Mouse (Mus musculus) embryonic facial prominence, embryonic 14.5 days (tissue): ENCODE measurements around the gene Camk1d. TPM values are rescaled to one million over a fixed set of nuclear protein-coding genes. Genes with fewer than 3 reads are reported as not detected.

ENCODE experiments used
- ATAC-seq: fragments of 200-750 bp; cut with Nextera tagmentation; 2 replicates; pipeline ENCODE4 v1.8.0; 2017; ENCODE audit warnings: low read depth, moderate number of reproducible peaks, moderate TSS enrichment
- DNase-seq: peaks from one replicate; pipeline ENCODE4 v3.0.0-alpha.2; 2015; ENCODE audit warnings: low spot score
- H3K27ac ChIP-seq: fragments of 300-500 bp; sonication (generic); replicated peaks from 2 replicates; pipeline ENCODE4 v1.5.1; 2014; ENCODE audit warnings: low read depth, mild to moderate bottlenecking, low read length, moderate library complexity
- H3K27me3 ChIP-seq: fragments of 300-500 bp; sonication (generic); replicated peaks from 2 replicates; pipeline ENCODE4 v1.6.1; 2014; ENCODE audit warnings: low read length; ENCODE audit not compliant: control insufficient read depth, insufficient read depth
- H3K36me3 ChIP-seq: fragments of 300-500 bp; sonication (generic); 2 replicates; pipeline ENCODE4 v1.6.1; 2014; ENCODE audit warnings: low read length, mixed read lengths; ENCODE audit not compliant: control insufficient read depth, insufficient read depth
- H3K4me1 ChIP-seq: fragments of 300-500 bp; sonication (generic); 2 replicates; pipeline ENCODE4 v1.6.1; 2014; ENCODE audit warnings: antibody characterized with exemption, low read length; ENCODE audit not compliant: control insufficient read depth, insufficient read depth
- H3K4me2 ChIP-seq: fragments of 300-500 bp; sonication (generic); 2 replicates; pipeline ENCODE4 v1.6.1; 2014; ENCODE audit warnings: low read depth, mild to moderate bottlenecking, low read length, moderate library complexity, mixed read lengths
- H3K4me3 ChIP-seq: fragments of 300-500 bp; sonication (generic); 2 replicates; pipeline ENCODE4 v1.5.1; 2014; ENCODE audit warnings: low read depth, mild to moderate bottlenecking, low read length
- H3K9ac ChIP-seq: fragments of 300-500 bp; sonication (generic); 2 replicates; pipeline ENCODE4 v1.6.1; 2014; ENCODE audit warnings: low read depth, mild to moderate bottlenecking, low read length, moderate library complexity, mixed read lengths
- H3K9me3 ChIP-seq: fragments of 300-500 bp; sonication (generic); 2 replicates; pipeline ENCODE4 v1.6.1; 2016; ENCODE audit warnings: low read length; ENCODE audit not compliant: control insufficient read depth
- WGBS: fragments of 180-500 bp; shearing (Covaris S2); extraction: QIAGEN DNeasy Blood & Tissue Kit; methylation state at CpG from one replicate; pipeline ENCODE4 v1.1.7; 2014; 5-methylcytosine and 5-hydroxymethylcytosine counted together
- polyA plus RNA-seq: library from polyadenylated mRNA; unstranded; fragments of >200 nt; fragmentation: Nextera tagmentation; extraction: Ambion mirVana; gene quantifications from 2 replicates; pipeline ENCODE4 v1.2.1, GENCODE M21; 2014

Camk1d gene
- polyA plus RNA-seq, 1 experiment from 2014 or later, result 6.2 TPM

- 81% methylated on average over 3 of the region's 3 CpGs for WGBS
- no peak for ATAC-seq
- no peak overlapping the region for H3K9ac ChIP-seq
- H3K36me3 ChIP-seq, result no peaks in the 10 kb centered on the region
- no peak overlapping the region for H3K4me3 ChIP-seq
- H3K9me3 ChIP-seq, result no peaks in the 10 kb centered on the region
- H3K27ac ChIP-seq, result no peak overlapping the region
- DNase-seq, result no peak
- H3K27me3 ChIP-seq, result no peaks in the 10 kb centered on the region
- H3K4me2 ChIP-seq, result no peak overlapping the region
- H3K4me1 ChIP-seq, result no peaks in the 10 kb centered on the region
Measured at GRCm38 (mm10) chr2:5324806-5325205, 389.5 kb downstream of the Camk1d start.

GRCm38 (mm10) chr2:5321660-5322295 lies 392.5 kb downstream of the Camk1d start:
- Histone ChIP-seq H3K36me3 (no peaks in the 10 kb centered on the region), H3K27me3 (no peaks in the 10 kb centered on the region), H3K4me2 (no peak overlapping the region), H3K9ac (no peak overlapping the region), H3K4me1 (no peaks in the 10 kb centered on the region), H3K4me3 (no peak overlapping the region), H3K27ac (no peak overlapping the region), H3K9me3 (no peaks in the 10 kb centered on the region)
- no peak for DNase-seq
- WGBS, result 67% methylated on average over 8 of the region's 8 CpGs
- ATAC-seq, result no peak

GRCm38 (mm10) chr2:5319138-5319537 lies 395.2 kb downstream of the Camk1d start:
- 78% methylated on average over 3 of the region's 3 CpGs for WGBS
- Histone ChIP-seq H3K27me3 (no peaks in the 10 kb centered on the region), H3K9ac (no peak overlapping the region), H3K4me1 (0 out of 2 replicates have a peak, but pooled peaks cover 4% of the 10 kb centered on the region), H3K4me3 (no peak overlapping the region), H3K9me3 (no peaks in the 10 kb centered on the region), H3K4me2 (no peak overlapping the region), H3K36me3 (no peaks in the 10 kb centered on the region), H3K27ac (no peak overlapping the region)
- DNase-seq, result no peak
- ATAC-seq, result no peak

GRCm38 (mm10) chr2:5316763-5317162 lies 397.6 kb downstream of the Camk1d start:
- Histone ChIP-seq H3K9ac (no peak overlapping the region), H3K9me3 (no peaks in the 10 kb centered on the region), H3K4me2 (no peak overlapping the region), H3K36me3 (no peaks in the 10 kb centered on the region), H3K4me3 (no peak overlapping the region), H3K4me1 (0 out of 2 replicates have a peak, but pooled peaks cover 4% of the 10 kb centered on the region), H3K27ac (no peak overlapping the region), H3K27me3 (no peaks in the 10 kb centered on the region)
- DNase-seq, result peak; percentile 41
- 75% methylated on average over 5 of the region's 5 CpGs for WGBS
- ATAC-seq, result no peak

- WGBS, result 84% methylated on average over 4 of the region's 4 CpGs
- no peak overlapping the region for H3K4me3 ChIP-seq
- H3K36me3 ChIP-seq, result no peaks in the 10 kb centered on the region
- 0 out of 2 replicates have a peak, but pooled peaks cover 4% of the 10 kb centered on the region for H3K4me1 ChIP-seq
- ATAC-seq, result no peak
- H3K9ac ChIP-seq, result no peak overlapping the region
- H3K4me2 ChIP-seq, result no peak overlapping the region
- H3K27ac ChIP-seq, result no peak overlapping the region
- no peaks in the 10 kb centered on the region for H3K27me3 ChIP-seq
- no peak for DNase-seq
- H3K9me3 ChIP-seq, result no peaks in the 10 kb centered on the region
Measured at GRCm38 (mm10) chr2:5316217-5316616, 398.1 kb downstream of the Camk1d start.

GRCm38 (mm10) chr2:5315291-5315828 lies 399.0 kb downstream of the Camk1d start:
- H3K27me3 ChIP-seq, result no peaks in the 10 kb centered on the region
- DNase-seq, result no peak

GRCm38 (mm10) chr2:5314530-5315166 lies 399.7 kb downstream of the Camk1d start:
- H3K36me3 ChIP-seq, result no peaks in the 10 kb centered on the region
- 27% methylated on average over 9 of the region's 9 CpGs for WGBS
- H3K4me3 ChIP-seq, result no peak overlapping the region
- DNase-seq, result peak; percentile 55
- H3K9me3 ChIP-seq, result no peaks in the 10 kb centered on the region
- peak; percentile 86; the same call in 1 of the 2 replicates for ATAC-seq
- 0 out of 2 replicates have a peak, but pooled peaks cover 4% of the 10 kb centered on the region for H3K4me1 ChIP-seq
- no peak overlapping the region for H3K9ac ChIP-seq
- no peak overlapping the region for H3K27ac ChIP-seq
- no peaks in the 10 kb centered on the region for H3K27me3 ChIP-seq
- H3K4me2 ChIP-seq, result no peak overlapping the region

More at GRCm38 (mm10) chr2:5315291-5315828, 399.0 kb downstream of the Camk1d start:
- WGBS, result 66% methylated on average over 8 of the region's 8 CpGs
- no peak overlapping the region for H3K4me2 ChIP-seq
- no peak overlapping the region for H3K4me3 ChIP-seq
- H3K27ac ChIP-seq, result no peak overlapping the region
- H3K9me3 ChIP-seq, result no peaks in the 10 kb centered on the region
- 0 out of 2 replicates have a peak, but pooled peaks cover 4% of the 10 kb centered on the region for H3K4me1 ChIP-seq
- no peaks in the 10 kb centered on the region for H3K36me3 ChIP-seq
- no peak overlapping the region for H3K9ac ChIP-seq
- ATAC-seq, result no peak

GRCm38 (mm10) chr2:5305156-5305555 lies 409.2 kb downstream of the Camk1d start:
- Histone ChIP-seq H3K36me3 (no peaks in the 10 kb centered on the region), H3K4me2 (no peak overlapping the region), H3K9me3 (no peaks in the 10 kb centered on the region), H3K4me1 (no peaks in the 10 kb centered on the region), H3K27me3 (no peaks in the 10 kb centered on the region), H3K9ac (no peak overlapping the region), H3K4me3 (no peak overlapping the region), H3K27ac (no peak overlapping the region)
- DNase-seq (no peak), ATAC-seq (no peak)
- 67% methylated on average over 3 of the region's 3 CpGs for WGBS
